Mouse (Mus musculus): Measurements from ENCODE around the gene Plp2. TPM values are rescaled to one million over a fixed set of nuclear protein-coding genes. Genes with fewer than 3 reads are reported as not detected.
"Not testable (repeated sequence)": the region's sequence is repeated elsewhere in the genome, so short reads cannot be mapped to it uniquely, and the experiment has no call there.

Plp2 gene
- polyA plus RNA-seq (2012; ENCODE audit: insufficient read depth, low replicate concordance): 18.5 and 29.3 TPM in 2 replicates

DNA sequence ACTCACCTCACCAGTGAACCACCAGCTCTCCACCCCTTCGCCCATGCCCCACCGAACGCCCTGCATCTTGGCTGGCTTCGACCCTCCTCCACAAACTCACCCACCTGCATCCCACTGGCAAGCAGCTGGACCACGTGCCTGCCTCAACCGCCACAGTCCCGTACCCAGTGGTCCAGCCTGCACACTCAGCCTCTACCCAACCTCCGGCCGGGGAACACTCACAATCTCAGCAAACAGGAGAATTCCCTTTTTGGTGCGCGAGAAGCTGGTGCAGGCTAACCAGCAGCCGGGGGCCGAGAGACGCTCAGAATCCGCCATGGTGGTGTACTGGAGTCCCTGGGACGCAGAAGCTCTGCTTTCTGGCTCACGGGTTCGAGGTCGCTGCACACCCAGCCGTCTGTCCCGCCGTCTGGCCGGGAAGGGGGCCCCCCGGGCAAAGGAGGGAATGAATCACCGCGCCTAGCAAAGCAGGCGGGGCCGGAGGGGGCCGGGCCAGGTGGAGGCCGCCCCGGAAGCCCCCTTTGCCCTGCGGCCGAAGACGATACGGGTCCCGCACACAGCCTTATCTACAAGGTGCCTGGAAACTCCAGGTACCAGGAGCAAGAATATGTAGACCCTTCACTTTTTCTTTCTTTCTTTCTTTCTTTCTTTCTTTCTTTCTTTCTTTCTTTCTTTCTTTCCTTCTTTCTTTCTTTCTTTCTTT, at the start of gene Plp2:
Gene Plp2, minus strand, starts transcription at position 470 of the 703 bp plus-strand sequence.
- H3K4me1 ChIP-seq: peaks cover 34% of the 10 kb centered on the region
- no peaks in the 10 kb centered on the region; the same call in 1 of the 2 replicates for H3K9me3 ChIP-seq
- no peaks in the 10 kb centered on the region for H3K36me3 ChIP-seq (replicated peaks; ENCODE audit: low read length)
- peaks cover 34% of the 10 kb centered on the region for H3K27me3 ChIP-seq (replicated peaks)
- H3K4me3 ChIP-seq (replicated peaks): peak within 1 kb of the TSS; percentile 90
- TF ChIP-seq GATA1 (IDR thresholded peaks at IDR 0.05; ENCODE audit: borderline replicate concordance, low read length) (no peak), FLI1 (IDR thresholded peaks at IDR 0.05; ENCODE audit: low read length) (no peak)

DNA sequence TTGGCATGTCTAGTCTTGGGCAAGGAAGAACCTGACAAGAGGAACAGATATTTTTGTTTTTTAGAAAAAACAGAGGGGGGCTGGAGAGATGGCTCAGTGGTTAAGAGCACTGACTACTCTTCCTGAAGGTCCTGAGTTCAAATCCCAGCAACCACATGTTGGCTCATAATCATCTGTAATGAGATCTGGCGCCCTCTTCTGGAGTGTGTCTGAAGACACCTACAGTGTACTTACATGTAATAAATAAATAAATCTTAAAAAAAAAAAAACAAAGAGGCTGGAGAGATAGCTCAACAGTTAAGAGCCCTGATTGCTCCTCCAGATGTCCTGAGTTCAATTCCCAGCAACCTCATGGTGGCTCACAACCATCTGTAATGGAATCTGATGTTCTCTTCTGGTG, 44.9 kb upstream of the Plp2 start:
- not testable (repeated sequence) for H3K27me3 ChIP-seq (replicated peaks); H3K4me1 ChIP-seq; H3K36me3 ChIP-seq (replicated peaks; ENCODE audit: low read length); H3K4me3 ChIP-seq (replicated peaks); H3K9me3 ChIP-seq

DNA sequence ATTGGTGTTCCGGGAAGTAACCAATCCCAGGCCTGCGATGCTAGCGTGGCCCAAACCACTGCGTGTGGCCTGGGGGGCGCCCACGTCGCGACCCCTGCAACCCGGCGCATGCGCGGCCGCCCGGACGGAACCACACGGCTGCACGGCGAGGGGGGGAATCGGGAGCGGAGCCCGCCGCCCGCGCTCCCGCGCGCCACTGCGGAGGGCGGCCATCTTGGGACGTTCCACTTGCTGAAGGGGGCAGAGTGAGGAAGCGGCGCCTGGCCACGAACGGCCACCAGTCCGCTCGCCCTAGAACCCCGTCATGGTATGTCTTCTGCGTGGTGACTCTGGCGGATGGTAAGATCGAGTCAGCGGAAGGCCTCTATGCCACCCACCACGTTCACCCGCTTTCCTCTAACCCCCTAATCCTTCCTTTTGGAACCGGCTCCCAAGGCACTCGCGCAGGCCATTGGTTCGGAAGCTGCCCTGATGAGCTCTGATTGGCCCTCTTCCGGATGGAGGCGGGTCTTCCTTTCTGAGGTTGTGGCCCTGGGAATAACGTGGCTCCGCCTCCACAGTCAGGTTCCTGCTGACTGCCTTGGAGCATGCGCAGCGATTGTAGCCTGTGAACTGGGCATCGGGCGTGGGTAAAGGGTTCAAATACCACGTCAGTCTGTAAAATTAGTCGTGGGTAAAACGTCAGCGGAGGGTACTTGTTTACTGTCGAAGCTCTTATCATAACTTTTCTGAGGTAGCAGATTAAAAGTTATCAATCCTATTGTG, 43.1 kb upstream of the Plp2 start, which contains the start of gene Wdr45:
Gene Wdr45, plus strand, starts transcription at position 199 of the 765 bp plus-strand sequence.
- peak within 1 kb of the TSS; percentile 90 for H3K4me3 ChIP-seq (replicated peaks)
- not testable (repeated sequence) for H3K36me3 ChIP-seq (replicated peaks; ENCODE audit: low read length); H3K27me3 ChIP-seq (replicated peaks); H3K9me3 ChIP-seq; H3K4me1 ChIP-seq

DNA sequence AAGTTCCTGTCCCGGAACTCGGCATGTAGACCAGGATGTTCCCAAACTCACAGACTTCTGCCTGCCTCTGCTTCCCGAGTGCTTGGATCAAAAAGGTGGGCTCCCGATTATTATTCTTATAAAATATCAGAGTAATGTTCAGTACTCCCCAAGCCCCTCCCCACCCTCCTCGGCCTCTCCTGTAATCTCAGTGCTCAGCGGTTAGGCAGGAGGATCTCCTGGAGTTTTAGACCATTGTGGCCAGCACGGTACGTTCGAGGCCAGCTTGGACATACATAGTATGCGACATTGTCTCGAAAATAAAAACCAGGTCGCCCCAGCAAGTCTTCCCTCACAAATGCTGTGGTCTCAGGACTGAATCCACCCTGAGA, 42.6 kb upstream of the Plp2 start:
- not testable (repeated sequence) for H3K9me3 ChIP-seq; H3K4me1 ChIP-seq; H3K27me3 ChIP-seq (replicated peaks)
- Histone ChIP-seq H3K36me3 (replicated peaks; ENCODE audit: low read length) (peaks cover 10% of the 10 kb centered on the region), H3K4me3 (replicated peaks) (peak overlapping the region; percentile 90)

DNA sequence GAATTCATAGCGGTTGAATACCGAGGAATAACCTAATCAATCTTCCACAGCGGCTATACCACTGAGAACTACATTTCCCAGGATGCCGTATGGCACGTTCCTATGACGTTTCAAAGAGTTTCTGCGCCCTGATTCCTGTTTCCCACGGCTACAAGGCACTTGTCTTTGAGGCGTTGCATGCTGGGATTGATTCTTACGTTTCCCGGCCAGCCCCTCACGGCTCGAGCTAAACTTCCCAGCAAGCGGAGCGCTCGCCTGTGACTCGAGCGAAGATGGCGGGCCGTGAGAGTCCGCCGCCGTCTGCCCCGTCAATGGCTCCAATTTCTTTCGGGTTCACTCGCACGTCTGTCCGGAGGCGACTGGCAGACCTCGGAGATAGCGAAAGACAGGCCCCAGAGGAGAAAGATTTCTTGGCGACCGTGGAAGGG, 25.8 kb upstream of the Plp2 start, which contains the start of gene Gpkow:
Gene Gpkow, plus strand, starts transcription at position 178 of the 428 bp plus-strand sequence.
- TF ChIP-seq GATA1 (IDR thresholded peaks at IDR 0.05; ENCODE audit: borderline replicate concordance, low read length) (no peak), FLI1 (IDR thresholded peaks at IDR 0.05; ENCODE audit: low read length) (no peak)
- Histone ChIP-seq H3K4me1 (peaks cover 15% of the 10 kb centered on the region), H3K9me3 (no peaks in the 10 kb centered on the region), H3K4me3 (replicated peaks) (peak within 1 kb of the TSS; percentile 92), H3K27me3 (replicated peaks) (no peaks in the 10 kb centered on the region), H3K36me3 (replicated peaks; ENCODE audit: low read length) (peaks cover 35% of the 10 kb centered on the region)

DNA sequence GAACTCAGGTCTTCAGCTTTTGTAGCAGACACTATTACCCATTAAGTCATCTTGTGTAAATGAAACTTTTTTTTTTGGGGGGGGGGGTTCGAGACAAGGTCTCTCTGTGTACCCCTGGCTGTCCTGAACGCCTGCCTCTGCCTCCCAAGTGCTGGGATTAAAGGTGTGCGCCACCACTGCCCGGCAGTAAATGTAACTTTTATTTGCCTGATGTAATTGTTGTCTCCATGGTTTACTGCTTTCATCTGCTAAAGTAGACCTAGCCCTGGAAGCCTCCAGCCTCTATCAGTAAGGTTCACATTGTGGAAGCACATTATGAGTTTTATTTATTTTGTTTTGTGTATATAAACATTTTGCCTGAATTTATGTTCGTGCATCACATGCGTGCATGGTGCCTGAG, 25.3 kb upstream of the Plp2 start:
- peaks cover 30% of the 10 kb centered on the region for H3K36me3 ChIP-seq (replicated peaks; ENCODE audit: low read length)
- H3K4me1 ChIP-seq: peaks cover 15% of the 10 kb centered on the region
- peak overlapping the region; percentile 92 for H3K4me3 ChIP-seq (replicated peaks)
- no peaks in the 10 kb centered on the region for H3K9me3 ChIP-seq
- TF ChIP-seq GATA1 (IDR thresholded peaks at IDR 0.05; ENCODE audit: borderline replicate concordance, low read length): no peak
- no peak for TF ChIP-seq FLI1 (IDR thresholded peaks at IDR 0.05; ENCODE audit: low read length)
- no peaks in the 10 kb centered on the region for H3K27me3 ChIP-seq (replicated peaks)

DNA sequence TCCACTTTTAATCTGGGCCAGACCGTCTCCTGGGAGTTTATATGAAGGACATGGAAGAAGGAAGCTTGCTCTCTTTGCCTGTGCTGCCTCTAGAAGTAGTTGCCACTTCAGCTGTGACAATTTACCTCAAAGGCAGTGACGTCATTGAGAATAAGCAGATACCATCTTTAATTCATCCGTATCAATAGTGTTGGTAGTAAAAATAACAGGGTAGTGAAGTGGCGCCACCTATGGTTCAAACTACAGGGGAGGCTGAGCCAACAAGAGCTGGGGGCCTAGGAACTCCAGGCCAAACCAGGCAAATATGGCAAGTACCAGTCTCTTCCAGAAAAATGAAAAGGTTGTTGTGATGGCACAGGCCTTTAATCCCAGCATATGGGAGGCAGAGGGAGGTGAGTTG, 21.7 kb upstream of the Plp2 start:
- Histone ChIP-seq H3K4me3 (replicated peaks) (no peak overlapping the region), H3K4me1 (peaks cover 3% of the 10 kb centered on the region; the same call in 1 of the 2 replicates), H3K27me3 (replicated peaks) (peaks cover 7% of the 10 kb centered on the region), H3K36me3 (replicated peaks; ENCODE audit: low read length) (no peaks in the 10 kb centered on the region), H3K9me3 (no peaks in the 10 kb centered on the region)
- TF ChIP-seq FLI1 (IDR thresholded peaks at IDR 0.05; ENCODE audit: low read length): no peak
- TF ChIP-seq GATA1 (IDR thresholded peaks at IDR 0.05; ENCODE audit: borderline replicate concordance, low read length): no peak

DNA sequence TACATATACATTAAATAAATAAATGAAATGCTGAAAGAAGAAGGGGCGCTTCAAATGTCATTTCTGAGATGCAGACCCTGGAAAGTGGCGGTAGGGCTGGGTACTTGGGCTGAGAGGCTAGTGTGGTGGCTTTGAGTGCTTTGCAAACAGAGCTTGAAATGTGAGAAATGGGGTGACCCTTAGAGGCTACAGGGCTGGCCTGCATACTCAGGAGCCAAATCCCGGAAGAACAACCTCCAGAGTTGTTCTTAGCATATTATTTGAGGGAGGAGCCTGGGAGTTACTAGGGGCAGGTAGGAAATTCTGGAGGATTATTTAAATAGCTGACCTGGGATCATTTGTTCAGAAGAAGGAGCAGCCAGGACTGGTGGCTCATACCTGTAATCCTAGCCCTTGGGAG, 19.3 kb upstream of the Plp2 start:
- Histone ChIP-seq H3K9me3 (no peaks in the 10 kb centered on the region), H3K27me3 (replicated peaks) (peaks cover 17% of the 10 kb centered on the region), H3K4me3 (replicated peaks) (no peak overlapping the region), H3K36me3 (replicated peaks; ENCODE audit: low read length) (no peaks in the 10 kb centered on the region), H3K4me1 (peaks cover 3% of the 10 kb centered on the region; the same call in 1 of the 2 replicates)
- TF ChIP-seq FLI1 (IDR thresholded peaks at IDR 0.05; ENCODE audit: low read length) (no peak), GATA1 (IDR thresholded peaks at IDR 0.05; ENCODE audit: borderline replicate concordance, low read length) (no peak)

DNA sequence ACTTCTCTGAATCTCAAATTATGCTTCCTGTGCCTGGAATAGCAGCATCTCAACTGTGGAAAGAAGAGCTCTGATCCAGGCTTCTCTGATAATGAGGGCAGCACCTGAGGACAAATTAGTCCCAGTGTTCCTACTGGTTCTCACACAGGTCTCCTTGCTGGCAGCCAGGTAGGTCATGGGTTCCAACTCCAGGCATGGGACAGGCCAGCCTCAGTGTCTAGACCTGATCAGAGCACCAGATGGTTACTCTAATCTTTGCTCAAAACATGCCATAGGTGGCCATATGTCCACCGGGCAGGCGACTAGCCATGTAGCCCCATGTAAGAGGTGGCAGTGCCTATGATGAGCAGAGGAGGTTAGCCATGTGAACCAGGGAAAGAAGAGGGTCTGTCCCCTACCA, 17.1 kb upstream of the Plp2 start:
- no peaks in the 10 kb centered on the region for H3K36me3 ChIP-seq (replicated peaks; ENCODE audit: low read length)
- peaks cover 21% of the 10 kb centered on the region for H3K27me3 ChIP-seq (replicated peaks)
- H3K4me1 ChIP-seq: no peaks in the 10 kb centered on the region
- H3K9me3 ChIP-seq: no peaks in the 10 kb centered on the region
- H3K4me3 ChIP-seq (replicated peaks): no peak overlapping the region
- TF ChIP-seq GATA1 (IDR thresholded peaks at IDR 0.05; ENCODE audit: borderline replicate concordance, low read length): no peak
- no peak for TF ChIP-seq FLI1 (IDR thresholded peaks at IDR 0.05; ENCODE audit: low read length)

DNA sequence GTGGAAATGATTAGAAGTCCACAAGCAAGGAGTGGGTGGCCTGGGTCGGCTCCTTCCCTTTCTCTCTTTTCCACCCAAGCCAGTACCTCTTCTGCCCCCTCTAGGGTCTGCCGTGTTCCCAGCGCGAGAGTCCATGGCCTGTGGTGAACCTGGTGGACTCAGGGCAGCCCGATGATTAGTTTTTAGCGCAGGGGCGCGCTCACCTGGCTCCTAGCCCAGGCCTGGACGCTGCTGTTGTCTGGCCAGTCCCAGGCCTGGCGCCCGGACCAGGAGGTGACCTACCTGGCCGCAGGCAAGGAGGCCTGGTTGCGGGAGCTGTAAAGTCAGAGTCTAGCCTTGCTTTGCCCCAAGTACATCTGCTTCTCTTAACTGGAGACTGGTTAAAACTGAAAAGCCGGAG, 9.7 kb upstream of the Plp2 start, which contains the start of gene Magix:
Gene Magix, minus strand, starts transcription at position 388 of the 400 bp plus-strand sequence.
- peak within 1 kb of the TSS; percentile 89 for H3K4me3 ChIP-seq (replicated peaks)
- no peaks in the 10 kb centered on the region for H3K36me3 ChIP-seq (replicated peaks; ENCODE audit: low read length)
- H3K27me3 ChIP-seq (replicated peaks): peaks cover 9% of the 10 kb centered on the region
- TF ChIP-seq FLI1 (IDR thresholded peaks at IDR 0.05; ENCODE audit: low read length): no peak
- TF ChIP-seq GATA1 (IDR thresholded peaks at IDR 0.05; ENCODE audit: borderline replicate concordance, low read length): no peak
- peaks cover 6% of the 10 kb centered on the region; the same call in 1 of the 2 replicates for H3K4me1 ChIP-seq
- no peaks in the 10 kb centered on the region for H3K9me3 ChIP-seq
